Mouse (Mus musculus) c-Kit-positive CD71-negative TER-119-negative erythroid progenitor cells, embryonic 14.5 days (primary cell): Measurements from ENCODE around the gene Gm44805.

Experiments used
- DNase-seq: peaks from one replicate; pipeline ENCODE4 v3.0.0-alpha.2; 2013; ENCODE audit warnings: low read depth

The Gm44805 gene

DNA sequence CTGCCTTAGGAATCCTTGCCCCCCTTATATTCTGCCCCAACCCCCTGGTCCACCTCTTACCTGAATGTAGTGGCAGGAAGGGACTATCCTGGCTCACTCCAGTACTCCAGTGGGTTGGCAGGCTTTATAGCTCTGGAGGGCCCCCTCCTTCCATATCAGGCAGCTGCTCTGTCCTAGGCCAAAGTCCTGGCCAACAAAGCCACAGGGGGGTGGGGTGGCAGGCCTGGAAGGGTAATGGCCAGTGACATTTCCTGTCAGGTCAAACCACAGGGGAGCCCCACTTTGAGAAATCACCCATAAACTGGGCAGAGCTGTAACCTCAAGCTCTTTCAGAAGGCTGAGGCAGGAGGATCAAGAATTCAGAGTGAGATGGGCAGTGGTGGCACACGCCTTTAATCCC is 4.6 kb downstream of the Gm44805 start:
- DNase-seq: no peak

DNA sequence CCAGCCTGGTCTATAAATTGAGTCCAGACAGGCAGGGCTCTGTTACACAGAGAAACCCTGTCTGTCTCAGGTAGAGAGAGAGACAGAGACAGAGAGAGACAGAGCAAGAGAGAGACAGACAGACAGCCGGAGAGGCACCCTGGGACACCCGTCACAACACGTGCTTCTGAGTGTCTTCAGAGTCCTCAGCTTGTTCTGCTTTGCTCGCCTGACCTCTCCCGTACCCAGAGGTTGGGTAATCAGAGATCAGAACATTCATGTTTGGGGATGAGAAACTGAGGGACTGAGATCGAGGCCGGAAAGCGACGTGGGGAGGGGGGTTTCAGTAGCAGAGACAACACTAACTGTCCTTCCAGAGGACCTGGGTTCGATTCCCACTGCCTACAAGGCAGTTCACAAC is 5.4 kb downstream of the Gm44805 start:
- DNase-seq: no peak

DNA sequence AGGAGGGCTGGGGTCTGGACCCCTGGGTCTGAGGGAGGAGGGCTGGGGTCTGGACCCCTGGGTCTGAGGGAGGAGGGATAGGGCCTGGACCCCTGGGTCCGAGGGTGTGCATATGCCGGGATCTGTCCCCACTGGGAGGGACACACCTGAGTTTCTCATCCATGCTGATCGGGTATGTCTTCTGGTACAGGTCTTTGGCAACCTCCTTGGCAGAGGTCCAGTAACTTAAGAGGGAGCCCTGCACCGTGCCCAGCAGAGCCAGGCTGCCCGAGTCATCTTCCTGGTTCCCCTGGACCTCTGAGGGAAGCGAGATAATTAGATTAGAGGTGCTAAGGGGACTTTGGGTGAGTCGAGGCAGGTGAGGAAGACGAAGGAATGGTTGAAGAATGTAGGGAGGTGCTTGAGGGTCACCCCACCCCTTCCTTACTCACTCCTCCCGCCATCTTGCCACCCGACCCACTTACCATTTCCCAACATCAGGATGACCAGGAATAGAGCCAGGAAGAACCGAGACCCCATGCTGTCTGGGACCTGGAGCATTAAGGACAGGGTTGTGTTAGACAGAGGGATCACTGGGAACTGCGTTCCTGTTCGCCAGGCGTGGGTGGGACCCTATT is 8.0 kb downstream of the Gm44805 start:
- DNase-seq: no peak

DNA sequence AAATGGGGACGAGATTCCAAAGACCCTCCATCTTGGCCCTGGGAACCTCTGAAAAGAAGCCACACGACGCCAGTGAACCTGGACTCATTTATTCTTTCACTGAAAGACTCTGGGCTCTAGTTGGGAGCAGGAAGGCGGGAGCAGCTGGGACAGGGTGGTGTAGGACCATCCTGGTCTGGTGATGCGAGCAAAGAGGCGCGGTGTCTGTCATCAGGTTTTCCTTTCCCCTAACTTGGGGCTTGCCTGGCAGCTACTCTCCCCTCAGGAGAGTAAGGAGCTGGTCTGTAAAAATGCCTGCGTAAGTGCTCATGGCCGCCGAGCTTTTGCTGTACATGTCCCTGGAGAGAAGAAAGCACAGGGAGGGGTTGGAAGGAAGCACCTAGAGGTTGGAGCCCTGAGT is 9.7 kb downstream of the Gm44805 start:
- DNase-seq: no peak

DNA sequence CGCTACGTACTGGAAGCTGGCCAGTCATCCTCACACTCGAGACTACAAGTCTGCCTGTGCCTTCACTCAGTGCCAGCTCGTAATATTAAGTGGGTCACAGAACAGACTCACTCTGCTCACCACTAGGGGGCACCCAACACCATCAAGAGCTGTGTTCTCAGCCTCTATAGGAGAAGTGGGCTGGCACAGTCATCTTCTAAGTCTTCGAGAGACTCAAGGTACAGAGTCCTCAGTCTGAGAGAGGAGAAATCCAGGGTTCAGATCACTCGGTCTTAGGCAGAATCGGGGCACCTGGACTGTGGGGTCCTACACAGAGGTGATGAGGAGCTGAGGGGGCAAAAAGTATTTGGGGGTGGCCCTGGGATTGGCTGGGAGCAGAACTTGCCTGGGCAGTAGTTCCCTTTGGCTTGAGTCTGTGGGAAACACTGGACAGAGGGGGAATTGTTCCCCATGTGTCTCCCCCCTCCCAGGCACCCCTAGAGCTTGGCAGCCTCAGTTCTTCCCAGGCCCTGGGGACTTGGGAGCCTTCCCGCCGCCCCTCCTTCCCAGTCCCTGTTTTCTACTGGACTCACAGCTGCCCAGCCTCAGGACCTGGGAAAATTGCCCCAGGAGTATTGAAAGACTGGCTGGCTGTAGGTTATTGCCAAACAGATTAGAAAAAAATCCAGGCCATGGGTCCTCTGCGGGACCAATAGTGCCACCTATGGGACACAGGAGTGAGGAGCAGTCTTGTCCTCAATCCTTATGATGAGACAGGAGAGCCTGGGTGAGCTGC is 12.1 kb downstream of the Gm44805 start:
- DNase-seq: peak; percentile 96

DNA sequence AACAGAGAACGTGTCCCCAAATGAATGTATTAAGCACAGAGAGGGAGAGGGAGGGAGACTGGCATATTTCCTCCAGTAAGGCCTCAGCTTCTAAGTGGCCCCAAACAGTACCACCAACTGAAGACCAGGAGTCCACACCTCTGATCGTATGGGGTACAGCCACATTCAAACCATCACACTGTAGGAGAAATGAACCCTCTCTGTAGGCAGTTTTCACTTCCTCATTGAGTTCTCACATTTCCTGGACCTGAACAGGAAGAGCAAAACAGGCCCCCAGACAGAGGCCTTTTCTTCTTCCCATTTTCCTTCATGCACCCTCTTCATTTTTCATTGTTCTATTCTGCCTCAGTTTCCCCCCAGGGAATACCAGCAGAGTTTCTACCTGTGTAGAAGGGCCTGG is 13.8 kb downstream of the Gm44805 start:
- no peak for DNase-seq

DNA sequence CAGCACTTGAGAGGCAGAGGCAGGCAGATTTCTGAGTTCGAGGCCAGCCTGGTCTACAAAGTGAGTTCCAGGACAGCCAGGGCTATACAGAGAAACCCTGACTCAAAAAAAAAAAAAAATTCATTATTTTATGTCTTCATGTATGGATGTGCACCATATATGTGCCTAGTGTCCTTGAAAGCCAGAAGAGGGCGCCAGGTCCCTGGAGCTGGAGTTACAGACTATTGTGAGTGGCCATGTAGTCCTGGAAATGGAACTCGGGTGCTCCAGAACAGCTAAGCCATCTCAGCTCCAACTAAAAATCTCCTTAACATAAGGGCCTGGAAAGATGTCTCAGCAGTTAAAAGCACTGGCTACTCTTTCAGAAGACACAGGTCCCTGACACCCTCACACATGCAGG is 14.5 kb downstream of the Gm44805 start:
- no peak for DNase-seq

DNA sequence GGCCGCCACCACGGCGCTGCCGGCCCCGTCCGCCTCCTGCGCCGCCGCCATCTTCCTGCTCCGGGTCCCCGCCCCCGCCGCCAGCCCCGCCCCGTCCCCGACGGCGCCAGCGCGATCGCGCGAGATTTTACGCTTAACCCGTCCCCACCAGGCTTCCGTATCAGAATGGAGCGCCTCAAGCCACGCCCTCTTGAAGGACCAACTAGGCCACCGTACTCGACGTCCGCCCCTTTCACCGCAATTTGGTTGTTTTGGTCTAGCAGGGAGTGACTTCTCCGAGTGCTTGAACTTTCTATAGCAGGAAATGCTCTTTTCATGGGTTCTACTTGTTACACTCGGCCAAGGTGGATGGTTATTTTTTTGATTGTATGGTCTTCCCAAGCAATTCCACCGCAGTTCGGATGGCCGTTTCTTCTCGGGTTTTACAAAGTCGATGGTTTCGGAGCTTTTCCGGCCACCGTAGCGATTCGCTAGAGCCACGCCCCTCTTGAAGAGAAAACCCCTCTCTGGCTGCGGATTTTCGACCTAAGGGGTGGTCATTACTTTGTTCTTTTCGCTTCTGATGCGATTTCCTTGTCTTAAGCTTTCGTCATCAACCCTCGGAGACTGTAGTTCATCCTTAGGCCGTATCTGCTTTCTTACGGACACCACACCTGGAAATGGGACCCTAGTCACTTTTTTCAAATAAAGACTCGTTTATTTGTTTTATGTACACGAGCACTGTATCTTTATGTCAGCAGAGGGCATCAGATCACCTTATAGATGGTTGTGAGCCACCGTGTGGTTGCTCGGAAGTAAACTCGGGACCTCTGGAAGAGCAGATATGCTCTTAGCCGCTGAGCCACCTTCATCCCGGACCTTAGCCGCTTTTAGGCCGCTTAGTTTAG is 16.0 kb downstream of the Gm44805 start, which contains the start of gene Clptm1:
TSS of gene Clptm1 (minus strand) at position 79 of the 887 bp plus-strand sequence.
- DNase-seq: peak; percentile 96

DNA sequence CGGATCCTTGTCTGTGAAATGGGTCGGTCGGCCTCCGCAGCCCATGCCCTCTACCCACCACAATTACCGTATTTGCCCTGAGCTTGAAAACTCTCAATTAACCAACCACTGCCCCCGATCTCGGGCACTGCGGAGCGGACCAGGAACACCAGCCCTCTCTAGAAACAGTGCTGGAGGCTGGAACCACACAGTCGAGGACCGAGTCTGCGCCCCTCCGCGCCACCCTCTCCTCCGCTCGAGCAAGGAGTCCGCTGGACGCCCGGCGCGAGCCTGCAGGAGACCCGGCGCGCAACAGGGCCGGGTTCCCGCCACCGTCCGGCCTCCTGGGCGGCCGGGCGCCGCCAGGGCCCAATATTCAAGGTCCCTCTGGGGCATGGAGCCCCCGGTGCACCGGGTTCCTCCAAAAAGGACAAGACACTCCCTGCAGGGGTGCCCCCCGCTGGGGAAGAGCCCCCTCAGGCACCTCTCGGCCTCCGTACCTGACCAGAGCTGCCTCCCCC is 16.7 kb downstream of the Gm44805 start:
- no peak for DNase-seq

DNA sequence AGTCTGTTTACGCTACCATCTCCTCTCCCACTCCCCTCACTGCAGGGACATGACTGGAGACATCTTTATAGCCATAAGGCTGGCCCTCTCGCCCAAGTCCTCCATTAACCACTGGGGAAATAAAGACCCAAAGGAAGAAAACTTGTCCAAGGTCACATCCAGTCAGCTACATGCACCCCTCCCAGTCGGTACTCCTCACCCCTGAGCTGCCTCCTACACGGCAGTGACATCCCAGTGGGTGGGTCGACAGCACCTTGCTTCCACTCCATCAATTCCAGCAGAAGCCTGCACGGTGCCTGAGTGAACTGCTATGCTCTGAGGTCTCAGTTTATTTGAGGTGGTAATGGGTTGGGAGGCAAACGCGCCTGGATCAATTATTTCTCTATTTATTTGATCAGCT is 17.3 kb downstream of the Gm44805 start:
- DNase-seq: no peak

DNA sequence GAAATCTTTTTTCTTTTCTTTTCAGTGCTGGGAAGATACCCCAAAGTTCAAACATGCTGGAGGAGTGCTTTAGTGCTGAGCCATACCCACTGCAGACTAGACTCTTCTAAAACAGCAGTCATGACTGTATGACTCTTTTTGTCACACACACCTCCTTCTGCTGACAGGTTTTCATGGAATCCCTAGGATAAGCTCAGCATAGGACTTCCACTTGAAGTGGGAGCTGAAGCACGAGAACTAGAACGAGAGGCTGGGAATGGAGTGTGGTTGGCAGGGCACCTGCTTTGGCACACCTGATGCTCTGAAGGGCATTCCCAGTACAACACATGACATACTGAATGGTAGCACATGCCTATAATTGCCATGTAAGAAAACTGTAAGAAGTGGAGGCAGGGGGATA is 28.6 kb downstream of the Gm44805 start:
- DNase-seq: no peak

DNA sequence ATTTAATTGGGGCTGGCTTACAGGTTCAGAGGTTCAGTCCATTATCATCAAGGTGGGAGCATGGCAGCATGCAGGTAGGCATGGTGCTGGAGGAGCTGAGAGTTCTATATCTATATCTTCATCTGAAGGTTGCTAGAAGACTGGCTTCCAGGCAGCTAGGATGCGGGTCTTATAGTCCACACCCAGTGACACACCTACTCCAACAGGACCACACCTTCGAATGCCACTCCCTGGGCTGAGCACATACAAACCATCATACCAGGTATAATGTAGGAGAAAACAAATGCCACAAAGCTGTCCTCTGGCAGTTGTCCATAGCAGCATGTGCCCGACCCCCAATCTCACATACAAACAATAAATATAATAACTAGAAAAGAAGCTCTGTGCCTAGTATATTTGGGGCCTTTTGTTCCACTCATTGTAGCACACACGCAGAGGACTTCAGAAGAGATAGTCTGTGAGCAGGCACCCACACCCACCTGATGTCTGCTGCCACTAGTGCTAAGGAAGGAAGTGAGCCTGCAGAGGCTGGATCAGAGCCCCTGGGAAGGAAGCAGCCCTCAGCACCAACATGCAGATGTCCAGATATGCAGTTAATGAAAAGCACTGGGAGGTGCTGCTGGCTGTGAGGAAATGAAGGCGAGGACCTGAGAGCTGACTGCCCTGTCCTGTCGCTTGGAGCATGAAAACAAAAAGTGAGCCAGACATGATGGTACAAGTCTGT is 30.0 kb downstream of the Gm44805 start:
- no peak for DNase-seq

DNA sequence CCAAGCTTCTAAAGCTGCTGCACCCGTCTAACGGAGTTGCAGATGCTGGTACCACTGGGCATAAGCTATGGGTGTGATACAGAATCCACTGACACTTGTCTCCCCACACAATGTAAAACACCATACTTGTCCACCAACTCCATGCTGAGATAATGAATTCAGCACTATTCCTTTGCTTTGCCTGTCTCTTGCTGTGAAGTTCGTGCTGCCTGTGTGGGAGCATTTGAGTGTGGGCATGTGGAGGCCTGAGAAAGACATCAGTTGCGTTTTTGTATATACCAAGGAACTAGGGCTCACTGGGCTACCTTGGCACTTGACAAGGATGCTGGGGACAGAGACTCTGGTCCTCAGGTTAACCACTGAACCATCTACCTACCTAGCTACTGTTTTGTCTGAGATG is 40.0 kb downstream of the Gm44805 start:
- no peak for DNase-seq

DNA sequence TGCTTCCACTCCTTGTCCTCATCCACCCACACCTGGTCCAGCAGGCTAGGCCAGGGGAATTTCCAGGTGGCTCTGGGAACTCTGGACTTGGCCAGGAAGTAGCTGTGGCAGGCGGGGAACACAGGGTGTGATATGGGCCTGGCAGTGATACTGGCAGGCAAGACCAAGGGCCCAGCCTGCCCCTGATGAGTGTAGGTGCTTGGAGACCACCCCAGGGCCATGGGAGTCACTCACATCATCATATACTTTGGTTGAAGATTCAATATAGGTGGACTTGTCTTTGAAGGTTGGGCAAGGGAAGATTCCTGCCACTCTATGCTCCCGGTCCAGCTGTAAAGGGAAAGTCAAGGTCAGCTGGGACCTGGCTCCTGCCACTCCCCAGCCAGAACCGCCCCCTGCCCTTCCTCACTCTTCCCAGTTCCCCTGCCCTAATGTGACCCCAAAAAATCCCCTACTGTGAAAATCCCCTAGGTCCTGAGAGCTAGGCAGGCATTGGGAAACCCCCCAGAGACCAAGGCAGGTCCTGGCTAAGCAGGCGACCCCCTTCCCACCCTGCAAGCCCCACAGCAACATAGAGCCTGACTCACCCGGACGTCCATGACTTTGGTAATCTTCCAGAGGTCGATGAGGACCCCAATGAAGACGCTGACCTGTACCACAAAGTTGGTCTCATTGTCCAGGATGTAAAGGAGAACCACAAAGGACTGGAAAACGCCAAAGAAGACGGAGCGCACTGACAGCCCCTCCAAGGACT is 46.0 kb downstream of the Gm44805 start:
- no peak for DNase-seq

DNA sequence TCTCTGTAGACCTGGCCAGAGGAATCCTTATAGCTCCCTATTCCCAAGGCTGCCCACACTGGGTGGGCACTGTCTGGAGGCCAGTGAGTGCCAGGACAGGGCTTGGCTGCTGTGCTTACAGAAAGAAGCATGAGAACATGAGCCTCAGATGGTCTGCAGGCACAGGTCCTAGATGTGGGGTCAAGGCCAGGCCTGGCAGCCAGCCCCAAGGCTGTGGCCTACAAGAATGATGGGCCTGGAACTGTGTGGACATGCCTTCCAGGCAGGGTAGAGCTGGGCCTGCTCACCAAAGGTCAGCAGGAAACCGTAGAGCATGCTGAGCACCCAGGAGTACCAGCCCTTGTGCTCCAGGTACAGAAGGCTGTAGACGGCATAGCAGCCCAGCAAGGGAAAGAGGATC is 46.6 kb downstream of the Gm44805 start:
- no peak for DNase-seq

DNA sequence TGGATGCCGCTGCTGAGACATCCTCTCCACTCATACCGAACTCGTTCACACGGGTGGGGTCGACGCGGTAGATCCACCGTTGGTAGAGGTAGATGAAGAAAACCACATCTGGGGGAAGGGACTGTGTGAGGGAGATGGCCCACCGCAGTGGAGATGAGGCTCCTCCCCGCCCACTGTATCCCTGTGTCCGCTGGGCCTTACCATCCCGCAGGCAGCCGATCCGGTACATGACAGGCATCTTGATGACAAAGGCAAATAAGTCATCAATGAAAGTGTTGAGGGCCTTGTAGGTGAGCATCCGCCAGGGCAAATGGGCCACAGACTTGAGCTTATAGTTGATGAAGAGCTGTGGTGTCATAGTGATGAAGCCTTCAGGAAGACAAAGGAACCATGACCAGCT is 47.4 kb downstream of the Gm44805 start:
- DNase-seq: no peak

DNA sequence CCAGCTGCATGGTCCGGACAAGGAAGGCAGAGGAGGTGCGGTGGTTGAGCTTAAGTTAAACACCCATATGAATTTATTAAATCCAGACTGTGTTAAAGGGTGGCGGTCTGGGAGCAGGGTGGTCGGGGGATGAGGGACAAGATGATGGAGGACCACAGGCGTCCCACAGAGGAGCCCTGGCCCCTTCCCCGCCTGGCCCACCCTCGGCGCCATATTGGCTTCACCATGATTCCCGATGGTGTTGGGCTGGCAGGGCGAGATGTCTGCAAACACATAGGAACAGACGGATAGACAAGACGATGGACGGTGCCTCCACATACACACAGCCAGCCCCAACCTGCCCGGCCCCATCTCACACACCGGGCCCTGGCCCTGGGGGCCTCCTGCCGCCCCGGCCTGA is 48.0 kb downstream of the Gm44805 start:
- DNase-seq: no peak

DNA sequence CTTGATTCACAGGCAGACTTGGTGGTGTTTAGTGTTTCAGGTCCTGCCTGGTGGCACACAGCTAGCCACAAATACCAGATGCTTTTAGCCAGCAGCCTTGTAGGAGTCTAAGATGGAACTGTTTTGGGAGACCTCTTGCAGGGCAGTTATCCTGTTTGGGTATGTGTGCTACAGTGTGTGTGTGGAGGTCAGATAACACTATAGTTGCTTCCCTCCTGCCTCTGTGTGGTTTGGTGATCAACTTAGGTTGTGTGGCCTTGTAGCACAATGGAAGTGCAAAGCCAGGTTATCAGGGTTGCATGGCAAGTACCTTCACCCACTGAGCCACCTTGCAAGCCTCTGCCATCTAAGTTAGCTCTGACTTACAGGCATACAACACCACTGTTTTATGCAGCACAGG is 48.5 kb downstream of the Gm44805 start:
- DNase-seq: no peak

DNA sequence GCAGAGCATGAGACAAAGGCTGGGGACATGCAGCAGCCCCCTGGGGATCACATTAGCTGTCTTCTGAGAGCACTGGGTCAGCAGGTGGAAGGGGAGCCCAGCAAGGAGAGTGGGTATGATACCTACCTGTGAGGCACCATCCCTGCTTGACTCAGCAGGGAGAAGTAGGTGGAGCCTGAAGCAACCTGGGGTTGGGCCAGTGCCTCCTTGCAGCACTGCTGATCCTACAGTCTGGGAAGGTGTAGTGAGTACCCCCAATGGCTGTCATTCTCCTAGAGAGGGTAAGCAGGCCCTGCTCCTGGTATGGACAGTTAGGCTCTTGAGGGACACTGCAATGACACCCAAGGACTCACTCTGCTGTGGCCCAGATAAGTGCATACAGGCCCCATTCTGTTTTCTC is 48.9 kb downstream of the Gm44805 start:
- no peak for DNase-seq

DNA sequence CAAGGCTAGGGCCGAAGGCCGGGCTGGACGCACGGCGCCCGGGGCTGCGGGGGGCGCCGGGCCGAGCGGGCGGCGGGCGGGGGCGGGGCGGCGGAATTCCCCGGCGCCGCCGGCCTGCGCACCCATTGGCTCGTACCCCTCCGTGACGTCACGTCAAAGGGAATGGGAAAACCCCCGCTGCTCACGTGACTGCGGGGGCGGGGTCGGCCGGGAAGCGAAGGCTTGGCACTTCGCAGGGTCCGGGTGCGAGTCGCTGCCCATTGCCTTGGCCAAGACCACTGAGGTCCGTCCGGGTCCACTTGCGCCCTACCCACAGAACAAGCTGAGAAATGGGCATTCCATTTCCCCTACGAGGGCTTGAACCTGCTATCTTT is 51.9 kb downstream of the Gm44805 start, which contains the start of gene Relb:
TSS of gene Relb (minus strand) at position 78 of the 374 bp plus-strand sequence.
- DNase-seq: peak; percentile 87
